Comparison of ENCODE assay signal across 25 mouse cellular contexts in genomic region chr5:96196547-96197052, GRCm38 (mm10). TPM values are rescaled to one million over a fixed set of nuclear protein-coding genes. Genes with fewer than 3 reads are reported as not detected.
DNase-seq lines count a peak whose midpoint lies in the region; ATAC-seq and TF ChIP-seq lines count a peak whose summit lies in the region.
"Had no signal": no experiment of that assay in that cellular context is flagged by ENCODE, and none has a peak within 500 bp of the region (broad histone marks: within the 10 kb centered on the region; RNA-seq: fewer than 3 reads in every experiment).

No protein-coding gene starts in this region.

- no peak for TF ChIP-seq POLR2A in kidney, adult 2 months (IDR thresholded peaks at IDR 0.05; ENCODE audit: low read depth, low read length)
- TF ChIP-seq POLR2A in lung, adult 2 months (IDR thresholded peaks at IDR 0.05; ENCODE audit: borderline replicate concordance, extremely low read depth, low read depth, low read length), result no peak

- H3K9ac ChIP-seq in lung, postnatal 0 days (replicated peaks; ENCODE audit: low read depth), result no peak overlapping the region
- H3K9ac ChIP-seq: hindbrain, embryonic 15.5 days; liver, embryonic 14.5 days; lung, embryonic 15.5 days; midbrain, embryonic 13.5 days had no signal

- peak overlapping the region; percentile 60 for H3K27ac ChIP-seq in gastrocnemius, adult 2 months
- no peak overlapping the region for H3K27ac ChIP-seq in kidney, adult 2 months (ENCODE audit: insufficient read depth, low read depth, low read length)
- no peak overlapping the region for H3K27ac ChIP-seq in lung, postnatal 0 days (ENCODE audit: low read length)
- H3K27ac ChIP-seq: heart, embryonic 10.5 days; hindbrain, embryonic 10.5 days; hindbrain, embryonic 15.5 days; liver, embryonic 14.5 days; lung, embryonic 15.5 days; midbrain, embryonic 13.5 days had no signal

- H3K4me2 ChIP-seq in lung, postnatal 0 days (replicated peaks; ENCODE audit: low read depth, low read length), result no peak overlapping the region
- H3K4me2 ChIP-seq: hindbrain, embryonic 15.5 days; lung, embryonic 15.5 days; midbrain, embryonic 13.5 days had no signal

- H3K9me3 ChIP-seq in lung, postnatal 0 days (ENCODE audit: low read length), result no peaks in the 10 kb centered on the region
- H3K9me3 ChIP-seq: heart, embryonic 10.5 days; hindbrain, embryonic 10.5 days; hindbrain, embryonic 15.5 days; lung, embryonic 15.5 days; megakaryocyte, embryonic 14.5 days; midbrain, embryonic 13.5 days had no signal

- WGBS in kidney, adult 2 months, result 56% methylated on average over 2 of the region's 2 CpGs
- WGBS in lung, postnatal 0 days, result 34% methylated on average over 2 of the region's 2 CpGs
- 46% methylated on average over 2 of the region's 2 CpGs for whole genome bisulfite sequencing in lung, adult 2 months

- peak; percentile 64; the same call in 1 of the 2 replicates for TF ChIP-seq EP300 in lung, postnatal 0 days (IDR thresholded peaks at IDR 0.05)

- H3K27me3 ChIP-seq in kidney, adult 2 months (replicated peaks; ENCODE audit: control insufficient read depth, insufficient read depth, low read length), result no peaks in the 10 kb centered on the region
- H3K27me3 ChIP-seq in lung, postnatal 0 days (replicated peaks; ENCODE audit: insufficient read depth, low read length), result no peaks in the 10 kb centered on the region
- H3K27me3 ChIP-seq: CH12.LX; hindbrain, embryonic 15.5 days; lung, embryonic 15.5 days; midbrain, embryonic 13.5 days had no signal

- intact Hi-C loops in gastrocnemius, adult 2 months (cut with DNase I), result no loop called here

- no peaks in the 10 kb centered on the region for H3K4me1 ChIP-seq in kidney, adult 2 months (ENCODE audit: control insufficient read depth, insufficient read depth, low read length)
- no peaks in the 10 kb centered on the region for H3K4me1 ChIP-seq in lung, postnatal 0 days (ENCODE audit: insufficient read depth, low read depth, low read length)
- no peaks in the 10 kb centered on the region for H3K4me1 ChIP-seq in lung, adult 2 months (ENCODE audit: control insufficient read depth, insufficient read depth, low read length)
- H3K4me1 ChIP-seq: heart, embryonic 10.5 days; hindbrain, embryonic 10.5 days; hindbrain, embryonic 15.5 days; lung, embryonic 15.5 days; megakaryocyte, embryonic 14.5 days; midbrain, embryonic 13.5 days had no signal

- TF ChIP-seq CTCF in gastrocnemius, adult 2 months (IDR thresholded peaks at IDR 0.05), result peak; percentile 22; the same call in 1 of the 2 replicates
- TF ChIP-seq CTCF in kidney, adult 2 months (conservative IDR thresholded peaks at IDR 0.05; ENCODE audit: insufficient read depth, insufficient read length, low read depth, low read length), result no peak
- 0 out of 2 replicates have a peak, but pooled peaks have one; percentile 20 for TF ChIP-seq CTCF in lung, postnatal 0 days (IDR thresholded peaks at IDR 0.05)
- no peak for TF ChIP-seq CTCF in lung, adult 2 months (IDR thresholded peaks at IDR 0.05; ENCODE audit: insufficient read depth, low read length)

- no peaks in the 10 kb centered on the region for H3K36me3 ChIP-seq in kidney, adult 2 months (ENCODE audit: control insufficient read depth, insufficient read depth, low read length)
- H3K36me3 ChIP-seq in lung, postnatal 0 days (ENCODE audit: insufficient read depth, low read length), result no peaks in the 10 kb centered on the region
- H3K36me3 ChIP-seq: heart, embryonic 10.5 days; hindbrain, embryonic 10.5 days; hindbrain, embryonic 15.5 days; lung, embryonic 15.5 days; midbrain, embryonic 13.5 days had no signal

- no peak for DNase-seq in gastrocnemius, adult 2 months
- no peak for DNase-seq in gastrocnemius, postnatal 4 days (ENCODE audit: low spot score in 2 of 2)
- DNase-seq in kidney, adult 2 months, result peak; percentile 35
- DNase-seq in kidney, adult 11 months, result no peak
- DNase-seq in lung, postnatal 0 days (ENCODE audit: low spot score), result peak; percentile 37
- no peak for DNase-seq in lung, adult 2 months
- no peak for DNase-seq in urinary bladder, adult 18-20 months (ENCODE audit: low spot score in 2 of 2)
- DNase-seq: adrenal gland, adult 8-10 months; cerebellum, adult 2 months; cerebellum, postnatal 25 days; gastrocnemius, postnatal 25 days; kidney, adult 18-20 months; layer of hippocampus, postnatal 36 days; liver; right cerebral cortex, postnatal 14 days had no signal

- peak; percentile 74 for ATAC-seq in lung, postnatal 0 days
- ATAC-seq: forebrain, embryonic 14.5 days; inflammation-experienced regulatory T-cells, adult 6 months; midbrain, embryonic 13.5 days had no signal

- H3K4me3 ChIP-seq in gastrocnemius, adult 2 months, result no peak overlapping the region
- no peak overlapping the region for H3K4me3 ChIP-seq in kidney, adult 2 months (ENCODE audit: insufficient read depth, low read depth, low read length)
- no peak overlapping the region for H3K4me3 ChIP-seq in lung, postnatal 0 days (ENCODE audit: low read depth, low read length)
- no peak overlapping the region for H3K4me3 ChIP-seq in lung, adult 2 months (replicated peaks; ENCODE audit: extremely low read depth, low read depth, low read length)
- H3K4me3 ChIP-seq: heart, embryonic 10.5 days; hindbrain, embryonic 10.5 days; hindbrain, embryonic 15.5 days; lung, embryonic 15.5 days; megakaryocyte, embryonic 14.5 days; midbrain, embryonic 13.5 days had no signal

RNA-seq across cellular contexts. Expression of gene Mrpl1, which starts 12.7 kb away (rescaled TPM):
- total RNA-seq in gastrocnemius, adult 2 months (2021), result 10 to 100 TPM; 22.6 to 28.4 TPM
- 10 to 100 TPM; 18.7 to 20.9 TPM for total RNA-seq in gastrocnemius, postnatal 4 days (2021)
- polyA plus RNA-seq in kidney, adult 2 months (2012; rRNA removed), result 5.5 and 6.6 TPM in 2 replicates
- polyA plus RNA-seq in lung, postnatal 0 days (2015; fragmentation: Nextera tagmentation; extraction: Ambion mirVana), result 10.9 and 11.5 TPM in 2 replicates
- polyA plus RNA-seq in lung, adult 2 months (2012; rRNA removed), result 1.4 and 2.0 TPM in 2 replicates

RNA-seq across cellular contexts. Expression of gene Cnot6l, which starts 32.6 kb away (rescaled TPM):
- 10 to 100 TPM; 27.9 to 33.4 TPM for total RNA-seq in gastrocnemius, adult 2 months (2021)
- 10 to 100 TPM; 74.8 to 85.1 TPM for total RNA-seq in gastrocnemius, postnatal 4 days (2021)
- polyA plus RNA-seq in kidney, adult 2 months (2012; rRNA removed), result 7.2 and 9.9 TPM in 2 replicates
- polyA plus RNA-seq in lung, postnatal 0 days (2015; fragmentation: Nextera tagmentation; extraction: Ambion mirVana), result 29.5 and 30.6 TPM in 2 replicates
- polyA plus RNA-seq in lung, adult 2 months (2012; rRNA removed), result 5.2 and 8.2 TPM in 2 replicates

Comparison
In these comparisons a context has a peak if more than half of its experiments do, and no peak if none do; other contexts are left out.
1. DNase-seq: peak in kidney, adult 2 months (single experiment) and lung, postnatal 0 days (single experiment); none in gastrocnemius, adult 2 months (single experiment), gastrocnemius, postnatal 4 days (0 of 2), kidney, adult 11 months (single experiment), lung, adult 2 months (single experiment) and urinary bladder, adult 18-20 months (0 of 2).
2. CTCF ChIP-seq: peak in gastrocnemius, adult 2 months (single experiment) and lung, postnatal 0 days (single experiment); none in kidney, adult 2 months (single experiment) and lung, adult 2 months (single experiment).